Mouse (Mus musculus): ENCODE results near the gene Klhl29.

The Klhl29 gene

DNA sequence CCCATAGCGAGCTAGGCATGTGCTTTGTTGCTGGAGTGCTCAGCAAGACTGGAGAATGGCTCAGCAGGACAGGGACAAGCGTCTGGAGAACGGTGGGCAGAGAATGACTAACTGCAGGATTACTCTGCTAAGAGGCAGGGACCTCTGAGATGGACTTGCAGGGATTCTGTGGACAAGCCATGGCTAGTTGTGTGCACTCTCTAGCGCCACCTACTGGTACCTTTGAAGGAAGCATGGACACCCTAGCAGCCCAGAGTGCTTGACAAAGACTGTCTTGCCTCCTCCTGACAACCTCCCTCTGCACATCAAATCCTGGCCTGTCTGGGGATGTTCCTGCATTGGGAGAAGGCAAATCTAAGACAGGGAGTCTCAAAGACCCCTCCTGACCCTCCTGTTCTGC, 239.2 kb downstream of the Klhl29 start:
- in situ Hi-C loops (cut with MboI, MseI) = no loop called here

DNA sequence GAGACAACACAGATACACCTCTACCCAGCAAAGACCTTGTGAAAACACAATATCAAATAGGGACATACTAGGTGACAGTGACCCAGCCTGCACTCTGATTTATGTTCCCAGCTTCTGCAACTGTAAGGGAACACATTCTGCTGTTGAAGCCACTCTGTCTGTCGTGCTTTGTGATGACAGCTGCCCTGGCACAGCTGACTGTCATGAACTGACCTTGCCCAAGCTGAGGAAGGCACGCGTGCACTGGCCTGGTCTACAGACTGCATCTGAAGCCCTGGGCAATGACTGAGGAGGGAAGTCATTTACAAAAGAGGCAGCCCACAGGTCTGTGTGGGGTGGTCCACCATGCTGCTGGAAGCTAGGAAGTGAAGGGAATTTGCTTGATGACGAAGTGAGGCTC, 246.3 kb downstream of the Klhl29 start:
- in situ Hi-C loops (cut with MboI, MseI) = no loop called here

DNA sequence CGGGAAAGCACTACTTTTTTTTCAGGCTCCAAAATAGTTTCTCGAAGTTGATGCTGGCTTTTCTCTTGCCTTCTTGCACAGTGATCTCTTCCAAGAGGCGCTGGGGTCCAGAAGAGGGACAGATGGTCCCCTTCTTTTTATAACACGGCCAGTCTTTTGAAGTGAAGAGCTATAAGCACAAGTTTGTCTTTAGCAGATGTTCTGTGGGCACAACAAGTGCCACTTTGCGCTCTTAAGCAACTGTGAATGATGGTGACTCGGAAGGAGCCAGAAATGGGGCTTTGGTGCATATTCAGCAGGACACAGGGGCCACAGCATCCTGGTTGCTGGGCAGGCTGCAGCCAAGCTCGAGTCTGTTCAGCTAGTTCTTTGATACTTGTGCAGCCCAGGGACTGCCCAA, 249.6 kb downstream of the Klhl29 start:
- in situ Hi-C loops (cut with MboI, MseI) = no loop called here

DNA sequence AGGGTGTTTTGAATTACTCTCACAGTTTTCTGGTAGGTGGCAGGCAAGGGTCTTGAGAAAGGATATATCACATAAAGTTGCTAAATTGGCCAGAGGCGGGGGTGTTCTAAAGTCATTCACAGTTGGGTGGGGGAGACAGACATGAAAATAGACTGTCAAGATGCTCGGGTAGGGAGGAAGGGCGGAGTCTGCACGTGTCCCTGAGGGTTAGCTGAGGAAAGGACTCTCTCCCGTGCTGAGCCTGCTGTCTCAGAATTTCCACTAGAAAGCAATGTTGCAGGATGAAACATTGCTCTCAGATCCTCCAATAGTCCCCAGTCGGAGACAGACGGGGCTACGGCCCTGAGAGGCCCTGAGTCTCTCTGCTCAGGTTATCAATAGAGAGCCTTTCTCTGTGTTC, 252.5 kb downstream of the Klhl29 start:
- in situ Hi-C loops (cut with MboI, MseI) = no loop called here

DNA sequence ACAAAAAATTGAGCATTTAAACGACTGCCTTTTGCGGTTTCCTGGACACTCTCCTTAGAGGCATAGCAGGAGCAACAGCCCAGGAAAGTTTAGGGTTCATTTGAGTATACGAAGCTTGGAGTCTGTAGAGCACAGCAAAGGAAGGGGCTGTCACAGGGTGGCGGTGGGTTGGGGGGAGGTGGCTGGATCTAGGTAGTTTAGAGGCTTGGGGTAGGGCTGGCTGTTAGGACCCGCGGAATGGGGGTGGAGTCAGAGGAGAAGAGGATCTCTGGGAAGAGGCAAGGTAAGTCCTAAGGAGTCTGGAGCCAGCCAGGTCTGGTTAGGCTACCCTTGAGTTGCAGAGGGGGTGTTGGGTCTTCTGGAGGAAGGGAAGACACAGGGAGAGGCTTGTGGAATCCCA, 255.2 kb downstream of the Klhl29 start:
- in situ Hi-C loops (cut with MboI, MseI) = no loop called here

DNA sequence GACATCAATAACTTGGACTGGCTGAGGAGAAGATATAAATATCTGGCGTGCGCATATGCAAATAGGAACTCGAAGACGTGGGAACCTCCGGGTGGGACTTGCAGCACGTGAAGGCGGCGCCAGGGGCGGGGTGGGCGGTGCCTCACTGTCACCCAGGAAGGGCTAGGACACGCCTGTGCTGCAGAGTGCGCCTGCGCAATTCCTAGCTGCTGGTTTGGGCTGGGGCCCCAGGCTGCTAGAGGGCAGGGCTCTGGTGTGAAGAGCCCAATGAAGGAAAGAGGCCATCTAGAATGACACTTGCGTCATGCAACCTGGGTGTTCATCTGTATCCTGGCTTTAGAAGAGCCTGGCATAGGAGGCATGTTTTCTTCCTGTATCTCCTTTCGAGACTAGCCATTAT, 255.8 kb downstream of the Klhl29 start:
- in situ Hi-C loops (cut with MboI, MseI) = no loop called here

DNA sequence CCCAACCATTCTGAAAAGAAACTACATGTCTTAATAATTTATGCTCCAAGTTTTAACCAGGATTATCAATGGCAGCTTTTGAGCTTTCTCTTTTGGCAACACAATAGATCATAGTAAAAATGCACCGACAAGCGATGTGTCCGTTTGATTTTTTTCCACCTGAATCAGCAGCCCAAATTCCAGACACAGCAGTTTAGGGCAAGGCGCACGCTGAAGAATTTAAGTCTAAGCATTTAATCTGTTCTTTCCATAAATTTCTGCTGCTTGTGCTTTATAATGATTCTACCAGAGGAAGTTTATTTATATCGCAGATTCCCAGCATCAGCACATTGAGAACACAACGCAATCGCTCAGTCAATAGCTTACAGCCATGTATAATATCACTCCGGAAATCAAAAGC, 256.2 kb downstream of the Klhl29 start:
- in situ Hi-C loops (cut with MboI, MseI) = no loop called here

DNA sequence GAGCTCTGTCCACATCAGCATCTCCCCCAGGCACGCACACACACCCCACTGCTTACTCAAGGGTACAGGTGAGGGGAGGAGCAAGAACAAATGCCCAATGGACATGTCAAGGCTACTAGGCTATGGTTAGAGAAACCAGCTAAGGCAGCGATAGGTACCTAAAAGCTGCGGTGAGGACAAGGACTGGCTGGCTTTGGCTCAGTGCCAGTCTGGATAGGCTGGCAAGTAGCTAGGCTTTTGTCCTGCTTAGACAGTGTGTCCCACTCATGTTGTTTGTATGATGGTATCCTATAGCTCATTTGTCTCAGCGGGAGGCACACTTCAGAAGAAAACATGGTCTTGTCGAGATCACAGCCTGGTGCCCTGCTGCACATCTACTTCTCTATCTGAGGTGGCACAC, 258.9 kb downstream of the Klhl29 start:
- in situ Hi-C loops (cut with MboI, MseI) = no loop called here

DNA sequence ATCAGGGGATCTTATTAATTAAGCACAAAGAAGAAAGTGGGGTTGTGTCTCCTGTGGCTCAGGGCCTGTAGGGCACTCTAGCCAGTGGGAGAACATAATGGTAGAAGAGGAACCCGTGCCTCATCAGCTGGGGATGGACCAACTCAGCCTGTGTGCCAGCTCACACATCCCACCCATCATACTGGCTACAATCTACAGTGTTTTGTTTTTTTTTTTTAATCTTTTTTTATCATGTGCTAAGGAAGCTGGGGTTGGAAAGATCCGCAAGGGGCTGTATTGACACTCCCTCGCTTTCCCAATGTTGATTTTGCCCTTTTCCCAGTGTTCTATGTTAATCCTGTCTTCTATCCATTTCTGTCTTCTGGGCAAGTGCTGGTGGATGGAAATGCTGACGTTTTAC, 260.9 kb downstream of the Klhl29 start:
- in situ Hi-C loops (cut with MboI, MseI) = no loop called here

DNA sequence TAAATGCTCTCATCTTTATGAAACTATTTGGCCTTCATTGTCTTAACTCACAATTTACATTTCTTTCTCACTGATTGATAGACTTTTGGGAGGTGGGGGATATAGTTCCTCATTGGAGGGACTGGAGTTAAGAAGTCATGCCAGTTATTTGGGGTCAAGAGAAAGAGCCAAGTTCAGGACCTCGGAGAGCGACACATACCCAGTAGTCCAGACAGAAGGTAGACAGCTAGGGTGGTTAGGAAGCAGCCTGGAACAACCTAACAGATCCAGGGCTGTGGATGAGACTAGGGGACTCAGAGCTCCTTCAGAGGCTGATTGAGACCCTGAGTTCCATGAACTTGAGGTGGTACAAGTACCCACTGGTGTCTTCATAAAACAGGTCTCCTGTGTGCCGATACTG, 264.1 kb downstream of the Klhl29 start:
- in situ Hi-C loops (cut with MboI, MseI) = no loop called here

DNA sequence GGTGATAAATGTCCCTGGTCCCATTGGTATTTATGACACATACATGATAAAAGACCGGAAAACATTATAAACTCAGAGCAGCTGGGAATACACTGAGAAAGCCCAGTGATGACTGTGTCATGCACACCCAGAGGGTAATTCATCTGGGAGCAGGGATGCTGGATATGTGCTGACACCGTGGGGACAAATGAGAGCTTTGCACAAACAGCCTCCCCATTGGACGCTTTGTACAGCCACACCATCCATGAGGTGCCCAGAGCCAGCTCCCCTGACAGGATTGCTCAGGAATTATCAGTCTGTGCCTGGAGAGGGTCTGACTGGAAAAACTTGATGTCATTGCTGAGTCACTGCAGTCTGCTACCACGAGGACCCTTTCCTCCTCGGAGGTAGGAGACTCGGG, 266.9 kb downstream of the Klhl29 start:
- in situ Hi-C loops (cut with MboI, MseI) = no loop called here

DNA sequence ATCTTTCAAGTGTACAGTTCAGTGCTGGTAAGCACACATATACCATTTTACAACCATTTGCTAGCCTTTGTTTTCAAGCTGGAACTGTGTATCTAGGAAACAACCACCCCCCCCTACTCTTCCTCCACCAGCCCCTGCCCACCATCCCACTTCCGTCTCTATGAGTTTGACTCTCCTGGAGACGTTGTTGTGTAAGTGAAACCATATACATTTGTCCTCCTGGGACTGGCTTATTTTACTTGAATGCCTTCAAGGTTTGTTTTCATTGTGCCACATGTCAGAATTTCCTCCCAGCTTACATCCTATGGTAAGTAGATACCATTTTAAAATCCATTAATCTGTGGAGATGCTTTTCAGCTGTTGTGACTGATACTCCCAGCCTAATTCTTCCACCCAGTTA, 267.7 kb downstream of the Klhl29 start:
- in situ Hi-C loops (cut with MboI, MseI) = no loop called here

DNA sequence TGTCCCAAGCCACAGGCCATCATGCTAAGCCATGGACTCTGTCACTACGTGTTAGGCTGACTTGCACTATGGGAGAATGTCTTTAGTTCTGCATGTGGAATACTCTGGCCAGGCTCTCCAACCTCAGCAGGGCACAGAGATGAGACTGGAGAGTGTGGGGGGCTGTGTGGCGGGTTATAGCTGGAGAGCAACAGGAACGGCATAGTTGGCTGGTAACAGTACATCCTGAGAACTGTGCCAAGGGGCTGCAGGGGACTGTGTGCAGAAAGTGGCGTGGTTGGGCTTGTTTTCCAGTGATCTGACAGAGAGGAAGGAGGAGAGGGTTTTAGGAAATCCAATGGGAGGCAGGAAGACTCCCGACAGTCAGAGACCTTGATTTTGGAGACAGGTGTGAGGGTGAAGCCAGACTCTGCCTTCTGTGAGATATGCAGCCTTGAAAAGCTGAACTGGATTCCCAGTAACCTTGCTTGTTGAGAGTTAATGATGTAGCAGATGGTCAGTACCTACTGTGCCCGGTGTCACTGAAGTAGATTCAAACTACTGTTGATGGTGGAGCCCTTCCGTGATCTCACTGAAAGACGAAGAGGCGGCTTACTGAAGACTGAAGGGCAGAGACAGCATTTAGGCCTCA, 270.9 kb downstream of the Klhl29 start:
- in situ Hi-C loops (cut with MboI, MseI) = no loop called here

DNA sequence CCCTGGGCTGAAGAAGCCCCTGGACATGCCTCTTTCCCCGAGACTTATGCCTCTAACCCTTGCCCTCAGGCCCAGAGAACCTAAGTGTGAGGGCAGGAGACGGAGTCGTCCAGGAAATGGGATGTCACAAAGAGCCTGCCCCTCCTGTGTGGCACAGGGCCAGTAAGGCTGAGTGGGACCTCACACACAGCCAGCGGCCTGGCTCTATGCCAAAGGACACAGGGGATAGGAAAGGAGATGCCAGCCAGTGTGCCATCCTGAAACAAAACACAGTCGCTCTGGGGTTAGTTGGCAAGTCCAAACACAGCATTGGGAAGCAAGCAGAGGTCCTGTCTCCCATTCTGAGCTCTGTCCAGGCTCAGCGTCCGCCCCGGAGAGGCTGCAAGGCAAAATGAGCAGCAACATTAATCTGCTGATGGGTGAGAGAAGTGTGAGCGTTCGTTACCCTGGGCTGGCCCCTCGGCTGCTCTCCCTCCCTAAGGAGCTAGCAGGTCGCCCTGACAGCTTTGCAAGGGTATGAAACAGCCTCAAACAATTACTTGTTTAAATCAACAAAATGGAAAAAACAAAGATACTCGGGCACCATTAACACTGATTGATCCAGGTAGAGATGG, 274.0 kb downstream of the Klhl29 start:
- in situ Hi-C loops (cut with MboI, MseI) = no loop called here

DNA sequence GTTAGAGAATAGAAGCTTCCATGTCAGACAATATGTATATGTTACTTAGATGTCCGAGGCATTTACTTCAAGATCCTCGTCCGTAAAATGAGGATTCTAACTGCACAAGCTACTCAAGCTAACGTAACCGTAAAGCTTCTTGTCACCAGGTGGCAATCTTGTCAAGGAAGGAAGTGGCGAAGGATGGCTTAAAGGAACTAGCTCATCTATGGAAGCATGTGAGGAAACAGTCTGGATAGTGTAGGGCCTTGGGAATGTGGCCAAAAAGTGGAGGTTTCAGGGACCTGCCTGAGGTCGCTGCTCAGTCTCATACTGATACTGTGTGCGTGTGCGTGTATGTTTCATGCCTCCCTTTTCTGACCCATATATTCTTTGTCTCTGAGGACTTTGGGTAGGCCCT, 275.9 kb downstream of the Klhl29 start:
- in situ Hi-C loops (cut with MboI, MseI) = no loop called here

DNA sequence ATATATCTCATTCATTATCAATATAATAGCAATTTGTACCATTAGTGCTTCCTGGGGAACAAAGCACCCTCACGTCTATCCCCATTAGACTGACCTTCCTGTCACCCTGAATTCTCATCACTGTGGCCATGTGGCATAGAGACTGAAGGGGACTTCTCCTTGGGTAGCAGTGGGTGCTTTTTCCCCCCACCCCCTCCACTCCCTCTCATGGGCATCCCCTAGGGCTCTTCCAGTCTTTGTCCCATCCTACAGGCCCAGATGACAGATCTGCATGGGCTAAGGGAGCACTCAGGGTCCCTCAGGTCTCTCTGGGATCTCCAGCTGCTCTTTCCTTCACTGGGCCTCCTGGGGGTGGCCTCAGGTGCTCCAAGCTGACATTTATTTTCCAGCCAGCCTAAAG, 286.8 kb downstream of the Klhl29 start:
- in situ Hi-C loops (cut with MboI, MseI) = no loop called here

DNA sequence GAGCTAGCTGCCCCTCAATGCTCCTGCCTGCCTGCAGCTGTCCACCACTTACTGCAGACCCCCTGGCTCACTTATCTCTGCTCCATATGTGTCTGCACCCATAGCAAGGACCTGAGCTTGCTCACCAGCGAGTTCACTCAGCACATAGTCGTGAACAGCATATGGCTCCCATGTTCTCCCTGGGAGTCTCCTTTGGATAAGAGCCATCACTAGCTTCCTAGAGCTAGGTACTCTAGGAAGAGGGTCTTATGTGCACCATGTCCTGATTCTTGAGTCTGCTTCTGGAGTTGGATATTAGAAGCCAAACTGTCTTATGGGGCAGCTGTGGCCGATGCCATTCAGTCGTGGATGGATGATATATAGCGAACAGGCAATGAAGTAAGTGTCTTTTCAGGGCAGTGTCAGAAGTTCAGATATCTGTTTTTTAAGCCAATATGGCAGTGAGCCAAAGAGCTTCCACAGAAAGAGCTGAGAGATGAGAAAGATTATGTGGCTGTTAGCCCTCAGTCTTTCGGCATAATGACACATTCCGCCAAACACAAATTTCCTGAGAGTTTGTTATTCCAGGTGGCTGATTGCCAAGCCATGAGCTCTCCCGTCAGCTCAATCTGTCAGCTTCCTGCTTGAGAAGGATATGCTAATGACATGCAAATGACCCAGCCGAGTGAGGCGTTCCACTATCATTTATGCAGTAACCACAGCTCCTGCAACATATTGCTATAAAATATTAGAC, 287.5 kb downstream of the Klhl29 start:
- in situ Hi-C loops (cut with MboI, MseI) = no loop called here

DNA sequence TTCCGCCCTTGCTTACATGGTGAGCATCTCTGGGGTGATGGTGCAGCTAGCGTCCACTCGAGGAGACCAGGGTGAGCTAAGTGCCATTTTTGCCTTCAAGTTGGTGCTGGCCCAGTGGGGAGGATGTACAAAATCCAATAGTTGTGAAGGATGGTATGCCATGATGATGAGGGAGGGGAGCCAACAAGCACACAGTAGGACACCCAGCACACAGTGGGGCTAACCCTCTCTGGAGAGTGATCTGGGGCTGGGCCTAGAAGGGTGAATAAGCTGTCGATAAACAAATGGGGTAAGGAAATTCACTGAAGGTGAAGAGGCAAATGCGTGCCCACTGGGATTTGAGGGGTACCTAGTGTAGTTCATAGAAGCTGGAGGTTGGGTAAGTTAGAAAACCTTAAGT, 290.8 kb downstream of the Klhl29 start:
- in situ Hi-C loops (cut with MboI, MseI) = no loop called here

DNA sequence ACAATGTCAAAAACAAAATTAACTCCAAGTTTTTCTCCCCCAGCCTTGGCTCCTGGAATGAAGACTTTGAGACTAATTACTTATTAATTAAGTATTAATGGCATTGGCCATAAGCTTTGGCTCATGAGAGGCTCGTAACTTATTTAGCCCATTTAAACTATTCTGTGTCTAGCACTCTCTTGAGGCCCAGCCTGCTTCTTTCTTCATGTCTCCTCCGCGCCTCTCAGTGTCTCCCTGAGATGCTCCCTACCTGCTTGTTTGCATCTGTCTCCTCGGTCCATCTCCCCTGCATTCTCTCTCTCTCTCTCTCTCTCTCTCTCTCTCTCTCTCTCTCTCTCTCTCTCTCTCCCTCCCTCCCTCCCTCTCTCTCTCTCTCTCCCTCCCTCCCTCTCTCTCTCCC, 294.0 kb downstream of the Klhl29 start:
- in situ Hi-C loops (cut with MboI, MseI) = no loop called here

DNA sequence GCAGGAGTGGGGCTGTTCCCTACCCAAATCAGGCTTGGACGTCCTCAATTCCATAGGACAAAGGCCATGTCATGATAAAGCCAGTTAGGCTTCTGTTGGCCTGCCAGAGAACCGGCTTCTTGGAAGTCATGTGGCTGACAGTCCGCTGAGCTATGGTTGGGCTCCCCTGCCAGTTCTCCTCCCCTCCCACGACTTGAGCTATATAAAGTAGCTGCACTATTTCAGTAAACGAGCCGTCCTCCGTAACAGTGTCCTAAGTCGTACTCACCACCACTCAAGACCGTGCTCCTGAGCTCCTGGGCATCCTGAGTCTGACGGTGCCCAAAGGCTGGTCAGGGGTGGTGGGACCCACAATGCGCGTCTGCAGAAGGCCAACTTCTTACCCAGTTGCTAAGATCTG, 302.3 kb downstream of the Klhl29 start:
- in situ Hi-C loops (cut with MboI, MseI) = no loop called here

DNA sequence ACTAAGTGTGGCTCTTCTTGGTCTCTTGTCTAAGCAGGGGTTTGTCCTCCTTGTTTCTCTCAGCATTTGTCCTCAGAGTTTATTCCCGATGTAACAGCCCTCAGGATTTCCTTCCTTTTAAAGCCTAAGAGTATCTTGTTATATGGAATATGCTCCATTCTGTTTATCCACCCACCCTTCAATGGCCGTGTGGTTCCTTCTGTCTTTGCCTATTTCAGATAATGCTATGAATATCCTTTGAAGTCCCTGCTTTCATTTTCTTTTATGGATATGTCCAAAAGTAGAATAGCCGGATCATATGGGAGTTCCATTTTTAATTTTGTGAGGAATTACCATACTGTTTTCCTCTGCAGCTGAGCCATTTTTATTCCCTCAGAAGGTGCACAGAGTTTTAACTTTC, 305.4 kb downstream of the Klhl29 start:
- in situ Hi-C loops (cut with MboI, MseI) = no loop called here

DNA sequence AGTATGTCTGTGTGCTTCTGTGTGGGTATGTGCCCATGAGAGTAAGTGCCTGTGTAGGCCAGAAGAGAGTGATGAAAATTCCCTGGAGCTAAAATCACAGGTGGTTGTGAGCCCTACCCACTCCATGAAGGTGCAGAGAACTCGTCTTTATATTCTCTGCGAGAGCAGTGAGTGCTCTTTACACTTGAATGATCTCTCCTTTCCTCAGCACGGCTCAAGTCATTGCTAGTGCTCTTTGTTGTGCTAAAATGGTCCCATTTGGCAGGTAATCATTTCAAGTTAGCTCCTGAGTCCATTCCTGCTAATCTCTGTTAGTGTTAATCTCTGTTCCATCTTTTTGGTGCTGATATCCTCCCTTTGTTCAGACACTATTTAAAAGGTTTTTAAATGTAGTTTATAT, 307.9 kb downstream of the Klhl29 start:
- in situ Hi-C loops (cut with MboI, MseI) = no loop called here

DNA sequence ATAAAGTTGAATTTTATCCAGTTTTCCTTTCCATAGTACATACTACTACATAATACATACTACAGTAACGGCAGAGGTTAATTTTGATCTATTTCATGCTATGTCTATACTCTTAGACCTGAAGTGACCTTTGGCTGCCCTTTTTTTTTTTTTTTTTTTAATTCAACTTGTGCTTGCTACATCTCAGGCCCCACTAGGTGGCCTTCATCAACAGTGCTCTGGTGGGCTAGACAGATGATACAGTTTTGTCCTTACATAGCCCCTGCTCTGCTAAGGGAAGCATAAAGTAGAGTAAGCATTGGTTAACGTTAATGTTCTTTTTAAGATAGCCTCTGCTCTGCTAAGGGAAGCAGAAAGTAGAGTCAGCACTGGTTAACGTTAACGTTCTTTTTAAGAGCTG, 327.4 kb downstream of the Klhl29 start:
- in situ Hi-C loops (cut with MboI, MseI) = no loop called here

Measured in T-helper 17 cell (primary cell).